Mouse (Mus musculus): Measurements from ENCODE around the gene BC004004.

DNA sequence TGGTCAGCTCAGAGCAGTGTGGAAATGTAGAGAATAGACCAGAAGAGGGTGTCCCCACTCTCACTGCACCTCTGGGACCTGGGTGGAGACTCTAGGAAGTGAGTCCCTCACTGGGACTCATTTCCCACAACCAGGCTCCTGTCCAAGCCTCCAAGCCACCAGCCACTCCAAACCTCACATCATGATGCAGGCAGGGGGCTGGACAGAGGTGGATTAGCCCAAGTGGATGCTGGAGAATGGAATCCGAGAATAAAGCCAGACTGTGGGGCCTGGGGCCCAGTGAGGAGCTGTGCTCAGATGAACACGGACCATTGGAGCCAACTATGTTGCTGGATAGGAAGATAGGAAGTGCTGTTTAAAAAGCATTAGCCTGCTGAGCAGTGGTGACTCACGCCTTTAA is 48.3 kb downstream of the BC004004 start:
- no peak for TF ChIP-seq CTCF (conservative IDR thresholded peaks at IDR 0.05; ENCODE audit: low read length)
- no peak for TF ChIP-seq POU5F1 (IDR thresholded peaks at IDR 0.05; ENCODE audit: borderline replicate concordance, low read length)
- no peak for TF ChIP-seq NANOG (IDR thresholded peaks at IDR 0.05; ENCODE audit: borderline replicate concordance, low read length)

All from E14TG2a.4 (cell line).